Mouse (Mus musculus): ENCODE results near the gene Gmeb1. TPM values are rescaled to one million over a fixed set of nuclear protein-coding genes. Genes with fewer than 3 reads are reported as not detected.
"Not testable (repeated sequence)": the region's sequence is repeated elsewhere in the genome, so short reads cannot be mapped to it uniquely, and the experiment has no call there.

The Gmeb1 gene
- 37.7 and 39.0 TPM in 2 replicates for polyA plus RNA-seq (2015; fragmentation: Nextera tagmentation; extraction: Ambion mirVana)

GRCm38 (mm10) chr4:132261514-132262357 is at the start of gene Gmeb1:
Gene Gmeb1 (minus strand): TSS chr4:132261602.
- Histone ChIP-seq H3K9me3 (replicated peaks) (no peaks in the 10 kb centered on the region), H3K27me3 (replicated peaks) (no peaks in the 10 kb centered on the region), H3K9ac (replicated peaks) (peak within 1 kb of the TSS; percentile 80), H3K4me1 (peaks cover 30% of the 10 kb centered on the region), H3K4me3 (replicated peaks) (peak within 1 kb of the TSS; percentile 60), H3K27ac (replicated peaks) (peak within 1 kb of the TSS; percentile 89), H3K36me3 (no peaks in the 10 kb centered on the region), H3K4me2 (peak within 1 kb of the TSS; percentile 77)
- peak; percentile 93 for ATAC-seq (ENCODE audit: low FRiP score)
- 18% methylated on average over 38 of the region's 49 CpGs for WGBS

- Histone ChIP-seq H3K9me3 (replicated peaks) (no peaks in the 10 kb centered on the region), H3K4me1 (peaks cover 15% of the 10 kb centered on the region), H3K4me3 (replicated peaks) (peak overlapping the region; percentile 57), H3K4me2 (peak overlapping the region; percentile 74), H3K36me3 (peaks cover 49% of the 10 kb centered on the region), H3K27me3 (replicated peaks) (no peaks in the 10 kb centered on the region), H3K27ac (replicated peaks) (peak overlapping the region; percentile 85), H3K9ac (replicated peaks) (peak overlapping the region; percentile 79)
- ATAC-seq (ENCODE audit: low FRiP score): no peak
- WGBS: 21% methylated on average over 10 of the region's 10 CpGs
Measured at GRCm38 (mm10) chr4:132309849-132310472, 48.6 kb upstream of the Gmeb1 start.

DNA sequence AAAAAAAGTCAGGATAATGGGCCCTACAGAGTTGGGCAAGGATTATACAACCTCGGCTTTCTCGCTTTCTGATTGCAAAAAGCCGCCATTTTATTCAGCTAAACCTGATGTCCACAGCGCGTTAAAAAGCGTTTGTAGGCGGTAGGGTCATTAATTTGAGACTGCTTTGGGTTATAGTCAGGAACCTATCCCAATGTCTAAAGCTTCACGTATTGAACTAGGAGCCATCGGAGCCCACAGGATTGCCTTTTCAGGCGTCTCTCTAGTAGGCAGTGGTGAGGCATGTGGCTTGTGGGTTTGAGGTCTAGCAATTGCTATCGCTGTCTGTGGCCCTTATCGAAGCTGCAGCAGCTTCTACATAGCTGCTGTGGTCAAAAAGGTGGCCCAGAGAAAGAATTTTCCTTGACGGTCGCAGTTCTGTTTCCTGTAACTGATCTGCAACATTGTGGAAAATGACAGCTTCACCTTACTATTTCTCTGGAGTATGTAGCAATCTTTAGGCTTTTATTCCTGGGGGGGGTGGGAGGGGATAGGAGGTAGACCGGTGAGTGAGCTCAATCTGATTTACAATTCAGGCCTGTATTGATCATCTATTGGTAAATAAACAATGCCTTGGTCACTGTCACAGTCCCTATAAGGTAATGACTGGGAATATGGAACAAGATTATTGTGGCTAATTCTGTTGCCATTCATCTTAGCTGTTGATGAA is 47.9 kb upstream of the Gmeb1 start:
- Histone ChIP-seq H3K4me1 (peaks cover 15% of the 10 kb centered on the region), H3K9ac (replicated peaks) (peak overlapping the region; percentile 79), H3K4me3 (replicated peaks) (peak overlapping the region; percentile 57), H3K27me3 (replicated peaks) (no peaks in the 10 kb centered on the region), H3K36me3 (peaks cover 43% of the 10 kb centered on the region), H3K4me2 (peak overlapping the region; percentile 74), H3K9me3 (replicated peaks) (no peaks in the 10 kb centered on the region), H3K27ac (replicated peaks) (peak overlapping the region; percentile 85)
- 0% methylated on average over 15 of the region's 15 CpGs for WGBS
- ATAC-seq (ENCODE audit: low FRiP score): peak; percentile 23; the same call in 1 of the 2 replicates

DNA sequence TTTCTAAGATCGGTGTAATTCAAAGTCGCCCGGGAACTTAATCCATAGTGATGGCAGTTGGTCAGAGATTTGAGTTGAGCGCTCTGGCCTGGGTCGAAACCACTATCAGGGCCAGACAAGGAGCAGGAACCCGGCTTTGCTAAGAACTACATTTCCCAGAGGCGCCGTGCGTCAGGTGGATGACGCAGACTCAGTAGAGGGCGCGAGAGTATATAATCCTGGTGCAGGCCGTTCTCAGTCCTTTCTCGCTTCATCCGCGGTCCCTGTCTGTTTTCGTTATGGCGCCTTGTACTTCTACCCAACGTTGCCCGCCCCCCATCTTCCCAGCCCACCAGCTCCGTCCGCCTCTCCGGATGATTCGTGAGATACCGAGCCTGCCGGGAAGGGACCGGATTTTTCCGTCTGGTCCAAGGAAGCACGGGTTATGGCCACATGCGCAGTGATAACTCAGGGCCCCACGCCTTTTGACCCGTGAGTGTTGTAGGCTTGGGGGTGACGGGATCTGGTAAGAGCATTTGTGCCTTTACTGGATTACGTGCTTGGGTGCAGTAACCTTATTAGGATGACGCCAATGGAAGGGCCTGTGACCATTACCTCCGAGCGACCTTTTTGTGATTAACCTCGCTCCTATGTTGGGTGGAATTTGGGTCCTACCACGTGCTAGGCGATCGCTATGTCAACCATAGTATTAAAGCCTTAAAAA is 47.2 kb upstream of the Gmeb1 start:
- peaks cover 36% of the 10 kb centered on the region for H3K36me3 ChIP-seq
- peak; percentile 94 for ATAC-seq (ENCODE audit: low FRiP score)
- peak overlapping the region; percentile 57 for H3K4me3 ChIP-seq (replicated peaks)
- no peaks in the 10 kb centered on the region for H3K27me3 ChIP-seq (replicated peaks)
- peak overlapping the region; percentile 79 for H3K9ac ChIP-seq (replicated peaks)
- WGBS: under 1% methylated on average over 41 of the region's 41 CpGs
- H3K27ac ChIP-seq (replicated peaks): peak overlapping the region; percentile 85
- peaks cover 15% of the 10 kb centered on the region for H3K4me1 ChIP-seq
- H3K9me3 ChIP-seq (replicated peaks): no peaks in the 10 kb centered on the region
- peak overlapping the region; percentile 74 for H3K4me2 ChIP-seq

- Histone ChIP-seq H3K4me3 (replicated peaks) (no peak overlapping the region), H3K27ac (replicated peaks) (no peak overlapping the region), H3K4me2 (no peak overlapping the region), H3K9ac (replicated peaks) (no peak overlapping the region), H3K4me1 (peaks cover 24% of the 10 kb centered on the region), H3K27me3 (replicated peaks) (no peaks in the 10 kb centered on the region), H3K9me3 (replicated peaks) (no peaks in the 10 kb centered on the region), H3K36me3 (peaks cover 10% of the 10 kb centered on the region)
- 75% methylated on average over 6 of the region's 6 CpGs for WGBS
- ATAC-seq (ENCODE audit: low FRiP score): no peak
Measured at GRCm38 (mm10) chr4:132306004-132306403, 44.6 kb upstream of the Gmeb1 start.

DNA sequence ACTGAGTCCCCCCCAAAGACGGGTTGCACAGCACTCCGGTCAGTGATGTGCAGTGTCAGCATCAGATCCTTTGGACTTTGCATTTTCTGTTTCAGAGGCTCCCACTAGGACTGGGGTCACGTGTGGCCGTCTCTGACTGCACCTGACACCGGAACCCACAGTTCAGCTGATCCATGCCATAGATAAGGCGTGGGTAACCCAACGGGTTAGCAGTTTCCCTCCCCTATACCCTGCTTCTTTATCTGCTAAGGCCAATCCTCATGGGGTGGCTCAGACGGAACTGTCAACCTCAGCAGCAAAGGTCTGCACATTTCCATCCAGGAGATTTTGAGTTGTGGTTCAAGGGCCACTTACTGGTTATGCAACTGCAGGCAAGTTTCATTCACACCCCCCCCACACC is 43.9 kb upstream of the Gmeb1 start:
- WGBS: 89% methylated on average over 8 of the region's 8 CpGs
- no peak for ATAC-seq (ENCODE audit: low FRiP score)
- no peak overlapping the region for H3K4me2 ChIP-seq
- H3K9ac ChIP-seq (replicated peaks): no peak overlapping the region
- H3K27me3 ChIP-seq (replicated peaks): no peaks in the 10 kb centered on the region
- H3K36me3 ChIP-seq: peaks cover 3% of the 10 kb centered on the region
- H3K4me1 ChIP-seq: peaks cover 20% of the 10 kb centered on the region
- no peak overlapping the region for H3K27ac ChIP-seq (replicated peaks)
- no peak overlapping the region for H3K4me3 ChIP-seq (replicated peaks)
- H3K9me3 ChIP-seq (replicated peaks): no peaks in the 10 kb centered on the region

GRCm38 (mm10) chr4:132303484-132303883 is 42.1 kb upstream of the Gmeb1 start:
- H3K9ac ChIP-seq (replicated peaks); ATAC-seq (ENCODE audit: low FRiP score); H3K27ac ChIP-seq (replicated peaks); H3K9me3 ChIP-seq (replicated peaks); H3K36me3 ChIP-seq; H3K27me3 ChIP-seq (replicated peaks): not testable (repeated sequence)
- WGBS: 43% methylated on average over 6 of the region's 6 CpGs
- Histone ChIP-seq H3K4me1 (peaks cover 12% of the 10 kb centered on the region), H3K4me3 (replicated peaks) (peak overlapping the region; percentile 40), H3K4me2 (peak overlapping the region; percentile 61)

- peak; percentile 40 for ATAC-seq (ENCODE audit: low FRiP score)
- WGBS: 1% methylated on average over 31 of the region's 31 CpGs
- peak within 1 kb of the TSS; percentile 37 for H3K9ac ChIP-seq (replicated peaks)
- no peak within 1 kb of the TSS for H3K27ac ChIP-seq (replicated peaks)
- peak within 1 kb of the TSS; percentile 61 for H3K4me2 ChIP-seq
- H3K27me3 ChIP-seq (replicated peaks): no peaks in the 10 kb centered on the region
- no peaks in the 10 kb centered on the region for H3K36me3 ChIP-seq
- H3K4me3 ChIP-seq (replicated peaks): peak within 1 kb of the TSS; percentile 40
- no peaks in the 10 kb centered on the region for H3K9me3 ChIP-seq (replicated peaks)
- H3K4me1 ChIP-seq: peaks cover 9% of the 10 kb centered on the region
Measured at GRCm38 (mm10) chr4:132302939-132303479, 41.6 kb upstream of the Gmeb1 start, which contains the start of gene Rab42. Gene Rab42 (minus strand): TSS chr4:132303385.

DNA sequence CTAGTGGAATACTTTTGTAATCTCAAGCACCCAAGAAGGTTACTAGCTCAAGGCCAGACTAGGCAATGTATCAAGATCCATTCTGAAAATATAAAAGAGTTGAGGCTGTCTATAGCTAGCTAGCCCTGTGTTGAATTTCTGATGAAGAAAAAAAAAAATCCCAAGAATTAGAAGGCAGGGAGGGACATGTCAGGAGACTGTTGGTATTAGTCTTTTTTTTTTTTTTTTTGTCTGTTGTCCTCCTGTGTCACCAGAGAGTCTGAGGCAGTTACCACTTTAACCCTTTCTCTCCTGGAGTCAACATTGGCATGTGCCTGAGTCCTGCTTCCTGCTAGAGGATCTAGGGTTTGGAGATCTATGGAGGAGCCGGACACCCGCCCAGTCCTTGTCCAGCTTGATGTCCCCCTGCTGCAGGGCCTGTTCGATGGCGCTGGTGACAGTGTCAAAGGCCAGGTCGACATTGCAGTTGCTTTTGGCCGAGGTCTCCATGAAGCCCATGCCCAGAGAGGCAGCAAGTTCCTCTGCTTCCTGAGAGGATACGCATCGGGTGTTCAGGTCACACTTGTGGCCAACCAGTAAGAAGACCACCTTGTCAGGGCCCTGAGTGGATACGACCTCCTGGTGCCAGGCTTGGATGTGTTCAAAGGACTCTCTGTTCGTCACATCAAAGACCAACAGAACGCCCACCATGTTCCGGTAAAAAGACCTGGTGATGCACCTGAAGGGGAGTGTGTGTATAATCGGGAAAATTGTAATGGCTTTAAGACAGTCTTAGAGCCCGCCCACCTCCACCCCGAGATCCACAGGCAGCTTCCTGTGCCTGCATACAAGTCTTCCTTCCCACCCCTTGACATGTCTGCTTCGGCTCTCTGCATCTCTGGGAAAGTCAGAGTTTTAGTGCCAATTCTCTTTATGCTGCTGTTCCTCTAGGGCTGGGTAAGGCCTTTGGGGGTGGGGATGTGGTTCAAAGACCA is 40.9 kb upstream of the Gmeb1 start:
- no peak overlapping the region for H3K27ac ChIP-seq (replicated peaks)
- ATAC-seq (ENCODE audit: low FRiP score): peak; percentile 4; the same call in 1 of the 2 replicates
- 70% methylated on average over 16 of the region's 16 CpGs for WGBS
- peak overlapping the region; percentile 40 for H3K4me3 ChIP-seq (replicated peaks)
- peak overlapping the region; percentile 37 for H3K9ac ChIP-seq (replicated peaks)
- H3K4me2 ChIP-seq: peak overlapping the region; percentile 61
- H3K9me3 ChIP-seq (replicated peaks): no peaks in the 10 kb centered on the region
- H3K4me1 ChIP-seq: peaks cover 9% of the 10 kb centered on the region
- no peaks in the 10 kb centered on the region for H3K36me3 ChIP-seq
- H3K27me3 ChIP-seq (replicated peaks): no peaks in the 10 kb centered on the region

DNA sequence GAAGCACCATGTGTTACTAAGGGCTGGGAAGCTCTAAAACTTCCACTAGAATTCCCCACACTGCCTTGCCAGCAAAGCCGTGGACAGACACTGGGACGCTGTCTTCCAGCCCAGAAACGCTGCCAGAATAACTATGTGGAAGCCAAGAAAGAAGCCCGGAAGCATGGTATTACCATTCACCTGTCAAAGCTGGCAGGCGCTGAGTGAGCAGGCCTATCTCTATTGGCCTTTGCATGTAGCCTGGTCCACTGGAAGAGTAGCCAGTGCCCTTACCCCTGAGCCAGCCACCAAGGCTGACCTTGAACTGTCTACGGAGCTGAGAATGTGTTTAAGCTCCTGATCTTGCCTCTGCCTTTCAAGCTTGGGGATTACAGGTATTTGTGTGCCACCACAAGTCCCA is 40.1 kb upstream of the Gmeb1 start:
- no peaks in the 10 kb centered on the region for H3K9me3 ChIP-seq (replicated peaks)
- ATAC-seq (ENCODE audit: low FRiP score): no peak
- H3K27me3 ChIP-seq (replicated peaks): no peaks in the 10 kb centered on the region
- no peak overlapping the region for H3K4me2 ChIP-seq
- H3K4me1 ChIP-seq: peaks cover 9% of the 10 kb centered on the region
- no peak overlapping the region for H3K4me3 ChIP-seq (replicated peaks)
- 92% methylated on average over 6 of the region's 6 CpGs for WGBS
- H3K27ac ChIP-seq (replicated peaks): no peak overlapping the region
- no peaks in the 10 kb centered on the region for H3K36me3 ChIP-seq
- no peak overlapping the region for H3K9ac ChIP-seq (replicated peaks)
